Mouse (Mus musculus) cerebellum, adult (tissue): ENCODE results near the gene Cdpf1.

Experiments used
- ATAC-seq: cut with Nextera tagmentation; 2 replicates; pipeline ENCODE4 v1.9.2; 2017; ENCODE audit warnings: mild to moderate bottlenecking, moderate library complexity, mixed read lengths; ENCODE audit not compliant: insufficient number of reproducible peaks, low FRiP score, low TSS enrichment

The Cdpf1 gene

DNA sequence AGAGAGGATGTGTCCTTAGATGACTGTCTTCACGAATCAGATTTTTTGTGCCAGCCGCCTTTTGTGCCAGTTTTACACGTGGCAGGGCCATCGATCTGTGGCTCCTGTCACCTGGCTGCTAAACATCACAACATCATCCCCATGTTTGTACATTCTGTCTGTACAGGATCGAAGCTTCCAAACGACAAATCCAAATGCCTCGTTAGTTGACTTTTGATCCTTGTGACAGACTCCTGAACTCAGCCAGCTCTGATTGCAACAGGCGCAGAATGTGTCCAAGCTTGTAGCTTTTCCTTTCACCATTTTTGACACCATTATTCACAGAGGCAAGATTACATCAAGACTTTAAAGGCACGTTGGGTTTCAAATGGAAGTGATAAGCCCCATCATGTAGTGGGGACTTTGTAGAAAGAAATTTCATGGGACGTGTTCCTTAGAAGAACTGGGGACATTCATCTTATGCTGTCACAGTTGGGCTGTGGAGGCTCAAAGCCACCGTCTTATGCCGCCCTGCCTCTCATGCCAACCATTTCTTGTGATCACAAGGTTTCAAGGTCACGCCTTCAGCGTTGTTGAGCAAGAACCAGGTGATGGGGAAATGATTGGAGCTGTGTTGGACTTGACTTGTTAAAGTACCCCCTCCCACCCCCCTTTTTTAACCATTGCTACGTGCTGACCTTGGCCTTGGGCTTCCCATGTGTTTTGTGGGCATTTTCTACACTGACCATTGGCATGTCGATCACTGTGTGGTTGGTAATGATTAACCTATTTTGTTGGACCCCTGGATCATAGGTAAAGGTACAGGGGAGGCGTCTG is 40.0 kb downstream of the Cdpf1 start:
- ATAC-seq: no peak

DNA sequence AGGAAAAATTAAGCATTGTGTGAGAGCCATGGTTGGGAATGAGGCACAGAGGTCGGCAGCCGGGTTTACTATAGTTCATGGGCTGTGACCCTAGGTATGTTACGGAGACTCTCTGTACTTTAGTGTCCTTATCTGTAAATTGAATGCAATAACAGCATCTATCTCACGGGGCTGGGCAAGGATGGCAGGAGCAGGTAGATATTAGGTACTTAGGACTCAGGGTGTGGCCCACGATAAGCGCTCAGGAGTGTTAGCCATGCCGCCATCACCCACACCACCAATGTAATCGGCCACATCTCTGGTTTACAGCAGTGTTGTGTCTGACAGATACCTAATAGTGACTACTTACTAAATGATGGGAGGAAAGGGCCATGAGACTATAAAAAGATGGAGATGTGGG is 42.5 kb downstream of the Cdpf1 start:
- no peak for ATAC-seq

DNA sequence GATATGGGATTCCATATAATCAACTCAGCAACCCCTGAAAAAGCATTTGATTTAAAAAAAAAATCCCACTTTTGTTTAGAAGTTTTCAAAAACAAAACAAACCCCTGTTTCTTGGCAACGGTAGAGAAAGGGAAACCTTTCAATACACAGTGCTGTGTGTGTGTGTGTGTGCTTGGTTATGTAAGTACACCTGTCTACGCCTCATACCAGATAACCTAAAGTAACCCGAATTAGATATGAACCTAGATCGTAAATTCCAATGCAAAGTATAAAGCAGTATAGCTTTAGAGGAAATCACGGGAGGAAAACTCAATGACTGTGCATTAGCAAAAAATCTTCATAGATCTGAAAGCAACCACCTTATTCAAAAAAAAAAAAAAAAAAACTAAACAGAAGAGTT is 44.8 kb downstream of the Cdpf1 start:
- no peak for ATAC-seq

DNA sequence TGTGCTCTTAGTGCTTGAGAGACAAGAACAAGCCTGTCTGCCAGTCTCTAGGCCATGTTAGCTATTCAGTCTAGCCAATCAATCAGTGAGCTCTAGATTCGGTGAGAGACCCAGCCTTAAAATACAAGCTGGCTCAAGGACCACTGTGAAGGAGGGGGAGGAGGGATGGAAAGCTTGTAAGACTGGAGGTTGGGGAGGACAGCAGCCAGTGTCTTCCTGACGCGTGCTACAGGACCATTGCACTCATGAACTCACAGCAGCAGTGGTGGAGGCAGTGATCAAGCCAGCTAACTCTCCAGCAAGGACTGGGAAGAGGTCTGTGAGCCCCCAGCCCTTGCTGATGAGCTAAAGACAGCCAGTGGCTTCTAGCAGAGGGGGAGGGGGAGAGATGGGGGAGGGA is 46.5 kb downstream of the Cdpf1 start:
- ATAC-seq: no peak

DNA sequence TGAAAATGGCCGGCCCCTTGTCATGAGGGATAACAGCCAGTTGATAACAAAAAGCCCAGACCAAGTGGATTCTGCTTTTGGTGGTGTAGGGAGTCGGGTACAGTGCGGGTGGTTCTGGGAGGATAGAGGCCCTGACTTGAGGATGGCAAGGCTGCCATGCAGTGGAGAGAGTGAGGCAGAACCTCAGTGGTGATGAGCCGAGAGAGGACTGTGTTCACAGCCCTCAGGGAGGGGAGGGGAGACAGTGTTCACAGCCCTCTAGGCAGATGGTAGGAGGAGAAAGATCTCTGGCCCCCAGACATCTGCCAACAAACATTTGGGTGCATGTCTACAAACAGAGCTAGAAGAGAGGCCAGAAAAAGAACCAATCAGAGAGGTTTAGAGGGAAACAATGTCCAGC is 48.7 kb downstream of the Cdpf1 start:
- ATAC-seq: no peak

DNA sequence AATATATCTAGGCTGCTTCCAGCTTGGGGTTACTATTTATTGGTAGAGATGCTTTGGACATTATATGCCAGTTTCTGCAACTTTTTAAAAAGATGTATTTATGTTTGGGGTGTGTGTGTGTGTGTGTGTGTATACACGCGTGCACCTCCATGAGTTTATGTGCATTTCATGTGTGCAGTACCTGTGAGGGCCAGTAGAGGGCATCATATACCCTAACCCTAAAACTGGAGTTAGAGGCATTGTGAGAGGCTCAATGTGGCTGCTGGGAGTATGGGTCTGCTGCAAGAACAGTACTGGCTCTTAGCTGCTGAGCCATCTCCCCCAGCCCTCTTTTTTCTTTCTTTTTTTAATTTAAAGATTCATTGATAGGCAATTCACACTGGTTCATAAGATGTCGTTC is 53.7 kb downstream of the Cdpf1 start:
- no peak for ATAC-seq
